Mouse (Mus musculus) ES-E14 (cell line): ENCODE measurements around the gene Gm17482.

Experiments used
- CHD2 ChIP-seq: IDR thresholded peaks from 2 replicates; pipeline ENCODE4 v1.6.1; 2014; ENCODE audit warnings: mild to moderate bottlenecking, low read depth, low read length, inconsistent platforms
- HCFC1 ChIP-seq: IDR thresholded peaks from 2 replicates; pipeline ENCODE4 v1.6.1; 2012; ENCODE audit warnings: low read length, inconsistent platforms, borderline replicate concordance; ENCODE audit not compliant: insufficient read depth
- MAFK ChIP-seq: IDR thresholded peaks from 2 replicates; pipeline ENCODE4 v1.6.1; 2014; ENCODE audit warnings: mild to moderate bottlenecking, low read depth, low read length, inconsistent platforms; ENCODE audit not compliant: insufficient read depth
- ZC3H11A ChIP-seq: IDR thresholded peaks from 2 replicates; pipeline ENCODE4 v1.6.1; 2012; ENCODE audit warnings: low read depth, mild to moderate bottlenecking, inconsistent platforms, low read length, borderline replicate concordance
- ZNF384 ChIP-seq: IDR thresholded peaks from 2 replicates; pipeline ENCODE4 v1.6.1; 2012; ENCODE audit warnings: low read depth, low read length, inconsistent platforms

DNA sequence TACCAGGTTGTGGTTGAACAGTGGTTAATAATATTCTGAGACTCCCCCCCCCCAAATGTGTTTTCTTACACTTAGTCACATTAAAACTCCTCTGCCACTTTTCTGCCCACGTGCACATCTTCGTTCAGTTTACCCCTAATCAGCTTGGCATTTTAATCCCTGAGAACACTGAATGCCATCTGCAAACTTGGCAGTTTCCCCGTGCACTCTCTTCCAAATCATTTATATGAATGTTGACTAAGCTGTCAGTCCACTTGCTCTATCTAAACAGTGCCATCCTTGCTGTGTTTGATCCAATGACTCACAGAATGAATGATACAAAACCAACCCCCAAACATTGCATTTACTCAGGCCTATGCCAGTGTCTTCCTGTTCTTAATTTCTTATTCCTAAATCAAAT lies 1.6 kb upstream of the Gm17482 start:
- TF ChIP-seq ZC3H11A (no peak), HCFC1 (no peak), CHD2 (no peak), ZNF384 (no peak), MAFK (no peak)
